Mouse (Mus musculus): ENCODE measurements at regions not wholly inside any gene's neighbourhood (a gene's known extent, or its start where the extent isn't known, plus 50 kb on each side); places are given as distances from the start of the nearest gene placed in this dataset.

DNA sequence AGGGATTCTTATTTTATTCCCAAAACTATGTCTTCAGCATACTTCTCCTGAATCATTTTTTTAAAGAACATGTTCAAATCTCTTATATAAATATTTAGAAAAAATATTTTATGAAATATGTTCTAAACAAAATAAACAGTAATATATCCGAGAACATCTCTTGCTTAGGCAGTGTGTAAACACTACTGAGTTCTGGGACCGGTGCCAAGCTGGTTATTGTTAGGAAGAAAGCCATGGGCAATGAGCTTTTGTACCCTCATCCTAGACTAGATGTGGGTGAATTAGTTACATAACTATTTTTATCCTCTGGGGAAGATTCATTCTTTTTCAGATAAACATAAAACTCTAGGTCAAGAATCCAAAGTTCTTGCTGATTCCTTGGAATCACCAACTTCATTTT, 222.5 kb upstream of the Gm10801 start:
- peak; percentile 41 for DNase-seq (ENCODE audit: low read depth)
- TF ChIP-seq POLR2A (IDR thresholded peaks at IDR 0.05; ENCODE audit: borderline replicate concordance, extremely low read depth, insufficient read depth, insufficient read length, poor library complexity, severe bottlenecking) = no peak
- no peak for TF ChIP-seq CTCF (IDR thresholded peaks at IDR 0.05; ENCODE audit: borderline replicate concordance, extremely low read depth, insufficient read depth, insufficient read length)

DNA sequence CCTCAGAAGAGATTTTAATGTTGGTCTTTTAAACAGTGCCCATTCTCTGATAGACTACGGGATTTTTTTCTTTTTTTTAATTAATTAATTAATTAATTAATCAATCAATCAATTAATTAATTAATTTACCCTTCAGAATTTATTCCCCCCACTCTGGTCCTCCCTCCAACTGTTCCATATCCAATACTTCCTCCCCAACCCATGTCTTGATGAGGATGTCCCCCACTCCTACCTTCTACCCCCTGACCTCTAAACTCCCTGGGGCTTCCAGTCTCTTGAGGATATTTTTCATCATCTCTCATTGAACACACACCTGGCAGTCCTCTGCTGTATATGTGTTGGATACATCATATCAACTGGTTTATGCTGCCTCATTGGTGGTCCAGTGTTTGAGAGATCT, 180.5 kb upstream of the Gm10801 start:
- no peak for TF ChIP-seq POLR2A (IDR thresholded peaks at IDR 0.05; ENCODE audit: borderline replicate concordance, extremely low read depth, insufficient read depth, insufficient read length, poor library complexity, severe bottlenecking)
- TF ChIP-seq CTCF (IDR thresholded peaks at IDR 0.05; ENCODE audit: borderline replicate concordance, extremely low read depth, insufficient read depth, insufficient read length) = no peak
- no peak for DNase-seq (ENCODE audit: low read depth)

All from brain, embryonic 14.5 days (tissue).